Mouse (Mus musculus): ENCODE measurements at regions not wholly inside any gene's neighbourhood (a gene's known extent, or its start where the extent isn't known, plus 50 kb on each side); places are given as distances from the start of the nearest gene placed in this dataset. TPM values are rescaled to one million over a fixed set of nuclear protein-coding genes. Genes with fewer than 3 reads are reported as not detected.

Small RNA genes in the stretch of these regions (microRNA-seq; reads per million reads assigned to microRNA genes)
- not detected for gene Gm26455

Data from liver, embryonic 13.5 days (tissue).